Mouse (Mus musculus) testis, postnatal 14 days (tissue): ENCODE data around the gene Olfr231.

Source experiments
- DNase-seq: peaks from one replicate; pipeline ENCODE4 v3.0.0; 2021; ENCODE audit warnings: low spot score

Olfr231 gene

GRCm38 (mm10) chr1:174121062-174121461, at the start of gene Olfr231:
Gene Olfr231, minus strand, starts transcription at chr1:174121162.
- DNase-seq = no peak

GRCm38 (mm10) chr1:174169024-174169423, 48.1 kb upstream of the Olfr231 start:
- DNase-seq = no peak

DNA sequence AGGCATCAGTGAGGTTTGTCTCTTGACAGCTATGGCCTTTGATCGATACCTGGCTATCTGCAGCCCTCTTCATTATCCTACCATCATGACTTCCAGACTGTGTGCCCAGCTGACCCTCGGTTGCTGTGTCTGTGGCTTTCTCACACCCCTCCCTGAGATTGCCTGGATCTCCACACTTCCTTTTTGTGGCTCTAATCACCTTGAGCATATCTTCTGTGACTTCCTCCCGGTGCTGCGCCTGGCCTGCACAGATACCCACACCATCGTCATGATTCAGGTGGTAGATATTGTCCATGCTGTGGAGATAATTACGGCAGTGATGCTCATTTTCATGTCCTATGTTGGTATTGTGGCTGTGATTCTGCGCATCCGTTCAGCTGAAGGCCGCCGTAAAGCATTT, 38.1 kb upstream of the Olfr231 start:
- DNase-seq = no peak

DNA sequence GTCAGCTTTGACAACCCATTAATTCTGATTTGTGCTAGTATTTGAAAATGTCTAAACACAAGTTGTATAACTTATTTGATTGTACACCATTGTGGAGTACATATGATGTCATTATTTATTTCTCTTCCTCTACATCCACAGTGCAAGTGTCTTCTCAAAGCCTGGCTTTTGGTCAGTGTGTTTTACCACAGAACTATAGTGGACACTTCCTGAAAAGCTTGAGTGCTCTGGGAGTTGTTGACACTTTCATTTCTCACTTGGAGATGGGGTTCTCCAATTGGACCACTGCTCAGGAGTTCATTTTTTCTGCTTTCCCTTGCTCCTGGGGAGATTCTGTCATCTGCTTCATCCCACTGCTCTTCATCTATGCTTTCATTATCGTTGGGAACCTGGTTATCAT, 37.5 kb upstream of the Olfr231 start:
- no peak for DNase-seq

GRCm38 (mm10) chr1:174157622-174158021, 36.7 kb upstream of the Olfr231 start:
- no peak for DNase-seq

DNA sequence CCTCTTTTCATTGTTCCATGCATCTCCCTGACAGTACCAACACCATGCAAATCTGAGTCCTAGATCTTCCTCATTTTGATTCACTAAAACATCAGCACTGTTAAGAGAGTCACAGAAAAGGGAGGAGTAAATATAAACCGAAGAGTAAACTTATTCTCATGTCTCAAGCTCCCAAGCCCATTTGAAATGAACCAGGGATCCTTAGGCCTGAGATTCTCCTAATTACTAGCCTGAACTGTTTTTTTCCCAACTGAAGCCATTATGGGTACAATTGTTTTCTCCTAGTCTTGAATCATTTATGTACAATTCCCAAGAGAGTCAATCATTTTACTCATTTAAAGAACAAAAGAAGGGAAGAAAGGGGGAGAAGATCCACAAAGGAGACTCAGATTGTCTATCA, 34.4 kb upstream of the Olfr231 start, which contains the start of gene Olfr420:
Olfr420 (plus strand) TSS at position 301 of the 400 bp plus-strand sequence.
- no peak for DNase-seq

DNA sequence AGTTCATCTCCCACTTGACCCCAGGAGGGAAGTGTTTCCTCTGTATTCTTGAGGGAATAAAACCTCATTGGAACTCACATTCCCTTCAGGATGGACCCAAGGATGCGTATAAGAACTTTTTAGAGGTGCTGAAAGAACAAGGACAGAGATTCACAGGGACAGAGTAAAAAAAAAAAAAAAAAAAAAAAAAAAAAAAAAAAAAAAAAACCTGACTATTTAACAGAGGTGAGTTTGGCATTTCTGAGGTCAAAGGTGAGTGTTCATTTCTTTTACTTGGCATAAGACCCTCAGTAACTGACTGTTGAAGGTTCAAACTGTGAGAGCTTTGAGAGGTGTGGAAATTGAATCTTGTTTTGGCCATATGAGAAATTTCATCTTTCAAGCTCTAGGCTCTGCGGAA, 28.3 kb upstream of the Olfr231 start:
- no peak for DNase-seq

DNA sequence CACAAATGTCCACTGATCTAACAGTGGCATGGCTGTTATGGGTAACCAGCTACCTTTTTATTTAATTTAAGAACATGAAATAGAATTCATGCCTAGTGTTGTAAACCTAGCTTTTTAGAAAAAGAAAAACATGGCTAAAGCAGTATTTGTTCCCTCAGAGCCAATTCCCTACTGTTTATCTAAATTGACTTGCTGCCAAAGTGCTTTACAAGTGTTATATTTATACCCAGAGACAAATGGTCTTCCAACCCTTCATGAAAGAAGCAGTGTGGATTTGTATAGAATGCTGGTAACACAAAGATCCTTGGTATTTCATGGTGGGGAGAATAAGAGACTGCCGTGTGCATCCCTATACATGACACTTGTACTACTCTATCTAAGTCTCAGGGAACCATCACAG, 25.7 kb upstream of the Olfr231 start:
- DNase-seq = no peak

DNA sequence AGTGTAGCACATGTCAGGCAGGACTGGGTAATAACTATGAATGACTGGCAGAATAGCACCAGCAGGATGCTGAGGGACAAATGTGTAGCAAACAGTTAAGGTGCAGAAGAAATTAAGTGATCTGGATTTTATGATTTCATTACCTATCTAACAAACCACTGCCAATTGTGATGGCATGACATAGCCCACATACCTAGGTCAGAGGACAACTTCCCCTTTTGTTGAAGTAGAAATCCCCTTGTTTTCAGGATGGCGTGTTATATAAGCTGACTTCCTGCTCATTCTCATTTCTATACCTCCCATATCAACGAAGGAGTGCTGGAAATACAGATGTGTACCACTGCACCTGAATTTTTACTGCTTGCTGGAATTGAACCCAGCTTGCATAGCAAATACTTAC, 20.4 kb upstream of the Olfr231 start:
- no peak for DNase-seq

GRCm38 (mm10) chr1:174131999-174132398, 11.0 kb upstream of the Olfr231 start:
- no peak for DNase-seq

- DNase-seq = no peak
These were observed 10.3 kb upstream of the Olfr231 start, which contains the start of gene Olfr424 for GRCm38 (mm10) chr1:174131217-174131616. Gene Olfr424, plus strand, starts transcription at chr1:174131517.

DNA sequence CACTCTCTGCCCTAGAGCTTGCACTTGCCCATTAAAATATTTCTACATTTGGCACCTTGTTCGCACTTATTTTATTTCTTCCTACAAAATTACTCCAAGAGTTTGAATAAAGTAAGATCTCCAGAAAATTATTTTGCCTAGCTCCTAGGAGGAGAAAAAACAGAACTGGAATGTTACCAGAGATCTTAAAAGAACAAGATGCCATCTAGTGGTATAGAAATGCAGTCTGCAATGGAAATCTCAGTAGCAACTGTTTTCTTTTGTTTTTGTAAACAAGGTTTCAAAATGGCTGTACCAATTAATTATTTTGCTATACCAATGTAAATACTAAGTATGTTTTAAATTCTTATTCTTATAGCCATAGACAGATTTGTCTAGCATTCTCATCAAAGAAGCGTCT, 17.2 kb downstream of the Olfr231 start:
- no peak for DNase-seq

DNA sequence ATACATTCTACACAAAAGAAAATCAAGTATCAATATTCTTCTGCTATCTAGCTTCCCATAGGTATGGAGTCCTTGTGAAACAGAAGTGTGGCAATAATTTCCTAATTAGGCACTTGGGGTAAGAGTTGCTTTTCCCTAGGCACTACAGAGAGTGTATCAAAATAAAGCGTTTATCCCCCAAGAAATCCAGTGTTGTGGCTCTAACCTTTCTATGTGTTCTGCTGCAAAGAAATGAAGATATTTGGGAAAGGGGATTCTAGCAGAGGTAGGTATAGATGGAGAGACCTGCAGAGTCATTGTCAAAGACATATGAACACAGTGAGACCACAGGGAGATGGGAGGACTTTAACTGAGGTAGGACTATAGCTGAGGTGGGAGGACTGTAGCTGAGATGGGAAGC, 24.4 kb downstream of the Olfr231 start, which contains the start of gene Olfr427:
Olfr427 (plus strand) TSS at position 301 of the 400 bp plus-strand sequence.
- DNase-seq = no peak

- DNase-seq = no peak
These were observed 36.9 kb downstream of the Olfr231 start, which contains the start of gene Olfr429 for GRCm38 (mm10) chr1:174084031-174084430. Gene Olfr429, plus strand, starts transcription at chr1:174084331.

DNA sequence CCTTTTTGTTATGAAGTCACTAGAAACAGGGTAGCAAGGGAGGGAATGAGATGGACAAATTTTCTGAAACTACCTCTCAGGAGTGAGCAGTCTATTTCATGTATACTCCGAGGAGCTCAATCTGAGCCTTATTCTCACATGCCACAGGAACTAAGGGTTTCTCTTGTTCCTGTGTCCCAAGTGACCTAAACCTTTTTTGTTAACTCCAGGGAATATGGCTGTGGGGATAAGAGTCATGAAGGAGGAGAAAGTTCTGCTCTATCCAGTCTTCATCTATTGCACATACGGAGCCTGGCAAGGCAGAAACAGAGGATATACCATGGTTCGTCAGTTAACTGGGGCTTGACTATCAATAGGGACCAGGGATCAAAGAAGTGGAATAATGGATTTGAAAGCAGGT, 54.7 kb downstream of the Olfr231 start, which contains the start of gene Olfr430:
Olfr430 (plus strand) TSS at position 301 of the 400 bp plus-strand sequence.
- DNase-seq = no peak
